Mouse (Mus musculus) cortical plate, adult 2 months (tissue): ENCODE measurements around the gene Fkbp5. TPM values are rescaled to one million over a fixed set of nuclear protein-coding genes. Genes with fewer than 3 reads are reported as not detected.

Experiments used
- H3K27ac ChIP-seq: fragments of 200-500 bp; 2 replicates; pipeline ENCODE4 v1.5.1; 2012; ENCODE audit warnings: low read length, control low read depth, inconsistent platforms; ENCODE audit not compliant: insufficient read depth
- H3K4me1 ChIP-seq: fragments of 200-500 bp; 2 replicates; pipeline ENCODE4 v1.6.1; 2011; ENCODE audit warnings: low read length; ENCODE audit not compliant: control insufficient read depth, insufficient read depth
- H3K4me3 ChIP-seq: fragments of 200-500 bp; 2 replicates; pipeline ENCODE4 v1.5.1; 2011; ENCODE audit warnings: mild to moderate bottlenecking, low read length, control low read depth; ENCODE audit not compliant: insufficient read depth
- CTCF ChIP-seq: fragments of 200-500 bp; IDR thresholded peaks from 2 replicates; pipeline ENCODE4 v1.5.1; 2011; ENCODE audit warnings: mild to moderate bottlenecking, control low read depth, low read length; ENCODE audit not compliant: insufficient read depth; ENCODE audit errors: extremely low read depth
- POLR2A ChIP-seq: fragments of 200-500 bp; IDR thresholded peaks from 2 replicates; pipeline ENCODE4 v1.6.1; 2011; ENCODE audit warnings: mild to moderate bottlenecking, low read length, control low read depth; ENCODE audit not compliant: insufficient read depth; ENCODE audit errors: extremely low read depth
- polyA plus RNA-seq: library from polyadenylated mRNA; depleted of rRNA; stranded (reverse); fragments of >200 nt; gene quantifications from 2 replicates; pipeline ENCODE4 v1.2.3, GENCODE M21; 2012

Gene Fkbp5
- polyA plus RNA-seq, 1 experiment, result 13.5 TPM

DNA sequence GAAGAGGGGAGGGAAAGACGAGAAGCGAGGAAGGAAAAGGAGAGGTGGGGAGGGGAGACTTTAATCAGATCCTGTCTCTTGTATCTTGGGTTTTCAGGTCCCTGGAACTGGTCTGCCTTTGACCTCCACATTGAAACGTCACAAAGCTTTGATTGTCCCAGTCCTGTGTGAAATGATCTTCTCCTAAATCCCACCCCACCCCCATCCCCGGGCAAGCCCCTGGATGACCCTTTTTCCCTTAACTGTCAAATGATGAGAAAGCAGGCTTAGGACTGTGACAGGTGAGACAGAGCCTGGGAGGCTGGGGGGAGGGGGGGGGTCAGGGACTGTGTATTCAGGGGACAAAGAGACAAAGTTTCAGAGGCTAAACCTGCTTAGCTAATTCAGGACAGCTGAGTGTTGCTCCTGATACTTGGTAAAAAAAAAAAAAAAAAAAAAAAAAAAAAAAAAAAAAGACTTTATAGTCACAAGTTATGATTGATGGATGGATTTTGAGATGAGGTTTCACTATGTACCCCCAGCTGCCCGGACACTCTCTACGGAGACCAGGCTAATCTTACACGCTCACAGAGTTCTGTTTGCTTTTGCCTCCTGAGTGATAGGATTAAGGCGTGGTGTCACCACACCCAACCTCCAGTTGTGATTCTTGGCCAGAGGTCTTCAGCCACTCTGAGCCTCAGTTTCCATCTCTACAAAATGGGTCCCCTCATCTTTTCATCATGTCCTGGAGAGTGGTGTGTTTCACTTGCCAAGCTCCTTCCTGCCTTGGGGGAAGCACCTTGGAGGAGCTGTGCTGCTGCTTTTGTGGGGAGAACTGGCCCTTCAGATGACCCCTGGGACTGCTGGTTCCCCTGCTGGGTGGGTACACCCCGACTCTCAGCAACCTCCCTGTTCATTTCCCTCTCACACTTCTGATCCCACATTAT is 5.4 kb downstream of the Fkbp5 start:
- peaks cover 2% of the 10 kb centered on the region; the same call in 1 of the 2 replicates for H3K4me1 ChIP-seq
- H3K27ac ChIP-seq, result no peak overlapping the region
- no peak overlapping the region for H3K4me3 ChIP-seq
- TF ChIP-seq POLR2A, result no peak
- TF ChIP-seq CTCF, result no peak

DNA sequence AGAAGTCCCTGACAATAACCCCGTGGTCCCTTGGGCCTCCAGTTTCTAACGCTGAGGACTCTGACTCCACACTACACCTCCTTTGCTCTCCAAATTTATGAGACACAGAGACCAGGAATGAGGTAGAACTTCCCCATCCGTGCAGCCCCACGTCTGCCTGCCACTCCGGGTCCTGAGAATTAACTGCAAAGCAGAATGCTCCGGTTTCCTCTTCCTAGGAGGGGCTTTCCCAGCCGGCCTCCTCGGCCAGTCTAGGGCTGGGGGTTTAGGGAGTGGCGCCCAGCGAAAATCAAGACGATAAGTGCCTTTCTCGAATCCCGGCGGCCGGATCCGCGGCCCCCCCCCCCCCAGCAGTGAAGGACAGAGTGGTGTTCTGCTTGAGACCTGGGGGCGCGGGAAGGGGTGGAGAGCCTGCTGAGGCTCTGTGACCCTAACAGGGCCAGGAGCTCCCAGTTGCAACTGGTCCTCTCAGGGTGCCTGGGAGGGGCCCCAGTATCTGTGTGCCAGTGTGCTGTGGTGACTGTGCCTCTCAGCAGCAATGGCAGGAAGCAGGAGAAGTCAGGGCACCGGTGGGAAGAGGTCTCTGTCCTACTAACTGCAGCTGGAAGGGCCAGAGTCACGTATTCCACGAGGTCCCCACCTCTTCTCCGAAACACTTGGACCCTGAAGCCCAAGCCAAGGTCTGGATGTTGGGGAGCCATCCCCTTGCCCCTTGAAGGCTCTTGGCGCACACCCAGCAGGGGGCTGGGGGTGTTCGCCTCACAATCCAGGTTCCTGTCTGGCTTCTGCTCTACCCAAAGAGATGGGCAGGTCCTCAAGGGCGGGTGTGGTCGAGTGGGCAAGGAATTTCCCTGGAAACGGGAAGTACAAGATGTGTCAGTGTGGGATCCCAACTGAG is 6.6 kb downstream of the Fkbp5 start:
- TF ChIP-seq CTCF (no peak), POLR2A (no peak)

GRCm38 (mm10) chr17:28507496-28507895 is 9.8 kb downstream of the Fkbp5 start:
- TF ChIP-seq CTCF (no peak), POLR2A (no peak)
- Histone ChIP-seq H3K27ac (no peak overlapping the region), H3K4me1 (no peaks in the 10 kb centered on the region), H3K4me3 (no peak overlapping the region)

More for the DNA sequence above, 6.6 kb downstream of the Fkbp5 start:
- Histone ChIP-seq H3K4me1 (peaks cover under 1% of the 10 kb centered on the region; the same call in 1 of the 2 replicates), H3K27ac (no peak overlapping the region), H3K4me3 (no peak overlapping the region)

DNA sequence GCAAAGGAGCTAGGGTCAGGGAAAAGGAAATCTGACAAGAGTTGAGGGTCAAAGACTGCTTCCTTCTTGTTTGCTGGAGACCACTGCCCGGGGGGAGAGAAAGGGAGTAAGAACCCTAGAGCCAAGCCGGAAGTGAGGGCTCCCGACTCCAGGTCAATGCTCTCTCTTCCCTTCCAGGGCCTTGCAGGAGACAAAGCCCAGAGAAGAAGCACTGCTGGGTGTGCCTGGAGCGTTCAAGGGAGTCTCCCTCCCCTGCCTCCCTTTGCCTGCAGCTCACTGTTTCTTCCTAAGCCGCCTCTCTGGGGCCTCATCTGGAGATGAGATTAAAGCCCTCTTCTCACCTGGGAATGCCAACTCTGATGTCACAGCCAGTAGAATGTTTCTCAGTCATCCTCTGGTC is 10.4 kb downstream of the Fkbp5 start:
- TF ChIP-seq POLR2A (no peak), CTCF (no peak)
- Histone ChIP-seq H3K4me1 (no peaks in the 10 kb centered on the region), H3K27ac (no peak overlapping the region), H3K4me3 (no peak overlapping the region)

GRCm38 (mm10) chr17:28505591-28505990 is 11.7 kb downstream of the Fkbp5 start:
- no peak overlapping the region for H3K4me3 ChIP-seq
- H3K4me1 ChIP-seq, result no peaks in the 10 kb centered on the region

DNA sequence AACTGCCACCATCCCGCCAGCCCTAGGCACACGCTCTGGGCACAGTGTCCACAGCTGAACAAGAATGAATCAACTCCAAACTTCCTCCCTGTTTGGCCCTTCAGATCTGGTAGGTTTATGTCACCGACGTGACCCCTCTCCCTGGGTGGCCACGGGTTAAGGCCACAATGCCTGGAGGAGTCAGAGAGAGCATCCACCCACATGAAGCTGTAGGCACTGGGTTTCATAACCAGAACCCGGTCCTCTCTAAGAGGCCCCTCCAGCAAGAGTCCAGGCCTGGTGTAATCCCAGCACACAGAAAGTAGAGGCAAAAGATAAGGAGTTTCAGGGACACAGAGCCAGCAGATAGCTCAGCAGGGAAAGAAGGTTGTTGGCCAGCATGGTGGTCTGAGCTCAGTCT is 13.1 kb downstream of the Fkbp5 start:
- Histone ChIP-seq H3K27ac (no peak overlapping the region), H3K4me3 (no peak overlapping the region), H3K4me1 (no peaks in the 10 kb centered on the region)
- TF ChIP-seq POLR2A, result no peak
- TF ChIP-seq CTCF, result no peak

More at GRCm38 (mm10) chr17:28505591-28505990, 11.7 kb downstream of the Fkbp5 start:
- no peak overlapping the region for H3K27ac ChIP-seq
- no peak for TF ChIP-seq POLR2A
- TF ChIP-seq CTCF, result no peak

DNA sequence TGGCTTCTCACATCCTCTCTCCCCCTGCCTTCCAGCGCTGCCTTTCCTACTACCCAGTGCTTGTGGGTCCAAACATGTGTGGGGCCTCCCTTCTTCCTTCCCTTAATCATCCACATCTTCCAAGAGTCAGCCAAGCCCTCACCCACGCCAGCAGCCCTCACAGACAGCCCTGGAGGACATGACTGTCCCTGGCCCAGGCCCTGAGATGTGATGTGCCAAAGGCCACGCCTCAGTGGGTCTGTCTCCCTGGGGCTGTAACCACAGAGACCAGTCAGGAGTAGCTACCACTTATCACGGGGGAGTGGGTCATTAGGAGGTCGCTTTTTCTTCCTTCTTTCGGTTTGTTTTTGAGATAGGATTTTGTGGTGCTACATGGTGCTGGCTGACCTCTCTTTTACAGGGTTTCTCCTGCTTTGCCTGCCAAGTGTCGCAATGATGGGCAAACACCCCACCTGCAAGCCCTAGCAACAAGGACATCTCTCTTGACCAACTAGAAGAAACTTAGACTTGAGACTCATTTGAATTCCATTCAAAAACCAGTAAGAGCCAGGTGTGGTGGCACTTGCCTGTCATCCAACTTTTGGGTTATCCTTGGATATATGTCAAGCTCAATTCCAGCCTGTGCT is 15.0 kb downstream of the Fkbp5 start:
- H3K4me1 ChIP-seq, result no peaks in the 10 kb centered on the region
- no peak overlapping the region for H3K4me3 ChIP-seq
- H3K27ac ChIP-seq, result no peak overlapping the region
- TF ChIP-seq POLR2A, result no peak
- no peak for TF ChIP-seq CTCF

GRCm38 (mm10) chr17:28500465-28500864 is 16.9 kb downstream of the Fkbp5 start:
- no peak overlapping the region for H3K4me3 ChIP-seq
- H3K27ac ChIP-seq, result no peak overlapping the region
- no peak for TF ChIP-seq POLR2A
- TF ChIP-seq CTCF, result no peak
- no peaks in the 10 kb centered on the region for H3K4me1 ChIP-seq

DNA sequence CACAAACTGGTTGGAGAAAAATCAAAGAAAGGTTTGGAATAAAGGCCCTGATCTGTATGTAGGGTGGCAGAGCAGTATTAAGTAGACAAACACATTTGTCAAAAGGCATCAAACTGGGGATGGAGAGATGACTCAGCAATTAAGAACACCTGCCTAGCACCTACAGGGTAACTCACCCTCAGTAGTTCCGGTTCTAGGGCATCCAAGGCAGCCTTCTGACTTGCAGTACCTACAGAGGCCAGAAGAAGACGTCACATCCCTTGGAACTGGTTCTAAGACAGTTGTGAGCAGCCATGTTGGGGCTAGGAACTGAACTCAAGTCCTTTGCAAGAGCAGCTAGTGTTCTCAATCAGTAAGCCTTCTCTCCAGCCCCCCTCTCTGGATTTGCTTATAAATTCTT is 18.1 kb downstream of the Fkbp5 start:
- Histone ChIP-seq H3K27ac (no peak overlapping the region), H3K4me1 (no peaks in the 10 kb centered on the region), H3K4me3 (no peak overlapping the region)
- no peak for TF ChIP-seq POLR2A
- TF ChIP-seq CTCF, result no peak

- Histone ChIP-seq H3K27ac (no peak overlapping the region), H3K4me1 (no peaks in the 10 kb centered on the region), H3K4me3 (no peak overlapping the region)
- TF ChIP-seq POLR2A, result no peak
- no peak for TF ChIP-seq CTCF
Measured at GRCm38 (mm10) chr17:28495832-28496231, 21.5 kb downstream of the Fkbp5 start.
